ENCODE assay signal across 20 mouse cellular contexts in genomic region chr1:106591180-106591774, GRCm38 (mm10).
DNase-seq lines count a peak whose midpoint lies in the region; ATAC-seq and TF ChIP-seq lines count a peak whose summit lies in the region.
"Had no signal": no experiment of that assay in that cellular context is flagged by ENCODE, and none has a peak within 500 bp of the region (broad histone marks: within the 10 kb centered on the region; RNA-seq: fewer than 3 reads in every experiment).

No protein-coding gene starts in this region.

- ATAC-seq in midbrain, embryonic 13.5 days, result no peak
- peak; percentile 55 for ATAC-seq in intestine, embryonic 15.5 days
- ATAC-seq in stomach, postnatal 0 days (ENCODE audit: low FRiP score, low TSS enrichment), result peak; percentile 95
- ATAC-seq: CD4-positive, CD25-positive, alpha-beta regulatory T cell, adult 4 months; forebrain, embryonic 16.5 days; hindbrain, postnatal 0 days had no signal

- TF ChIP-seq EP300 in stomach, postnatal 0 days (optimal IDR thresholded peaks at IDR 0.05), result no peak

- TF ChIP-seq POLR2A in small intestine, adult 2 months (IDR thresholded peaks at IDR 0.05; ENCODE audit: low read depth, low read length), result no peak

- 59% methylated on average over 2 of the region's 2 CpGs for WGBS in midbrain, embryonic 10.5 days
- WGBS in midbrain, embryonic 13.5 days, result 56% methylated on average over 2 of the region's 2 CpGs
- 48% methylated on average over 2 of the region's 2 CpGs for WGBS in intestine, embryonic 15.5 days
- 29% methylated on average over 2 of the region's 2 CpGs for WGBS in small intestine, adult 2 months
- 34% methylated on average over 2 of the region's 2 CpGs for WGBS in stomach, postnatal 0 days

- peaks cover 8% of the 10 kb centered on the region; the same call in 1 of the 2 replicates for H3K4me1 ChIP-seq in midbrain, embryonic 10.5 days
- H3K4me1 ChIP-seq in midbrain, embryonic 13.5 days (replicated peaks), result no peaks in the 10 kb centered on the region
- H3K4me1 ChIP-seq in intestine, embryonic 15.5 days (replicated peaks), result peaks cover 25% of the 10 kb centered on the region
- H3K4me1 ChIP-seq in small intestine, adult 2 months (ENCODE audit: control insufficient read depth, insufficient read depth, insufficient read length, low read length), result peaks cover 19% of the 10 kb centered on the region; the same call in 1 of the 2 replicates
- H3K4me1 ChIP-seq in stomach, postnatal 0 days (replicated peaks; ENCODE audit: control insufficient read depth, insufficient read depth), result no peaks in the 10 kb centered on the region; the same call in 1 of the 2 replicates
- H3K4me1 ChIP-seq: embryonic facial prominence, embryonic 13.5 days; forebrain, embryonic 12.5 days; hindbrain, embryonic 13.5 days had no signal

- H3K4me2 ChIP-seq in midbrain, embryonic 13.5 days (replicated peaks), result no peak overlapping the region
- no peak overlapping the region for H3K4me2 ChIP-seq in intestine, embryonic 15.5 days (replicated peaks)
- H3K4me2 ChIP-seq in stomach, postnatal 0 days (replicated peaks; ENCODE audit: low read depth), result no peak overlapping the region
- H3K4me2 ChIP-seq: embryonic facial prominence, embryonic 13.5 days; forebrain, embryonic 12.5 days; hindbrain, embryonic 13.5 days had no signal

- no peak overlapping the region for H3K4me3 ChIP-seq in midbrain, embryonic 10.5 days
- H3K4me3 ChIP-seq in midbrain, embryonic 13.5 days (replicated peaks), result no peak overlapping the region
- no peak overlapping the region for H3K4me3 ChIP-seq in intestine, embryonic 15.5 days (replicated peaks)
- no peak overlapping the region for H3K4me3 ChIP-seq in small intestine, adult 2 months (ENCODE audit: low read depth, low read length)
- H3K4me3 ChIP-seq in stomach, postnatal 0 days (ENCODE audit: low read depth, low read length), result no peak overlapping the region
- H3K4me3 ChIP-seq: embryonic facial prominence, embryonic 13.5 days; forebrain, embryonic 12.5 days; hindbrain, embryonic 13.5 days had no signal

- H3K27ac ChIP-seq in midbrain, embryonic 10.5 days (replicated peaks), result 0 out of 2 replicates have a peak overlapping the region, but pooled peaks have one; percentile 6
- no peak overlapping the region for H3K27ac ChIP-seq in midbrain, embryonic 13.5 days
- H3K27ac ChIP-seq in intestine, embryonic 15.5 days, result peak overlapping the region; percentile 64; the same call in 1 of the 2 replicates
- peak overlapping the region; percentile 32; the same call in 1 of the 2 replicates for H3K27ac ChIP-seq in small intestine, adult 2 months (ENCODE audit: insufficient read depth, low read depth, low read length)
- H3K27ac ChIP-seq in stomach, postnatal 0 days (replicated peaks), result peak overlapping the region; percentile 45; the same call in 1 of the 2 replicates
- H3K27ac ChIP-seq: embryonic facial prominence, embryonic 13.5 days; forebrain, embryonic 12.5 days; hindbrain, embryonic 13.5 days; hindbrain, postnatal 0 days had no signal

- no peaks in the 10 kb centered on the region for H3K27me3 ChIP-seq in midbrain, embryonic 10.5 days (ENCODE audit: low read depth, poor library complexity, severe bottlenecking)
- H3K27me3 ChIP-seq in midbrain, embryonic 13.5 days, result no peaks in the 10 kb centered on the region
- H3K27me3 ChIP-seq in intestine, embryonic 15.5 days (replicated peaks), result no peaks in the 10 kb centered on the region
- no peaks in the 10 kb centered on the region for H3K27me3 ChIP-seq in small intestine, adult 2 months (ENCODE audit: control insufficient read depth, insufficient read depth, low read length)
- H3K27me3 ChIP-seq in stomach, postnatal 0 days (ENCODE audit: control insufficient read depth, insufficient read depth, low read length), result no peaks in the 10 kb centered on the region
- H3K27me3 ChIP-seq: embryonic facial prominence, embryonic 13.5 days; forebrain, embryonic 12.5 days; hindbrain, embryonic 13.5 days had no signal

- no peaks in the 10 kb centered on the region for H3K36me3 ChIP-seq in midbrain, embryonic 10.5 days
- H3K36me3 ChIP-seq in midbrain, embryonic 13.5 days, result no peaks in the 10 kb centered on the region
- H3K36me3 ChIP-seq in intestine, embryonic 15.5 days, result no peaks in the 10 kb centered on the region
- H3K36me3 ChIP-seq in small intestine, adult 2 months (ENCODE audit: control insufficient read depth, insufficient read depth, low read length), result no peaks in the 10 kb centered on the region
- H3K36me3 ChIP-seq in stomach, postnatal 0 days (ENCODE audit: control insufficient read depth, insufficient read depth, low read length), result no peaks in the 10 kb centered on the region
- H3K36me3 ChIP-seq: embryonic facial prominence, embryonic 13.5 days; forebrain, embryonic 12.5 days; G1E; hindbrain, embryonic 13.5 days had no signal

- TF ChIP-seq CTCF in small intestine, adult 2 months (IDR thresholded peaks at IDR 0.05; ENCODE audit: extremely low read depth, insufficient read length, insufficient replicate concordance, low read depth, low read length), result no peak
- TF ChIP-seq CTCF in stomach, postnatal 0 days (IDR thresholded peaks at IDR 0.05; ENCODE audit: low read depth), result no peak

- no peak overlapping the region for H3K9ac ChIP-seq in midbrain, embryonic 13.5 days (replicated peaks)
- no peak overlapping the region for H3K9ac ChIP-seq in intestine, embryonic 15.5 days
- no peak overlapping the region for H3K9ac ChIP-seq in stomach, postnatal 0 days (ENCODE audit: low read length)
- H3K9ac ChIP-seq: embryonic facial prominence, embryonic 13.5 days; forebrain, embryonic 12.5 days; hindbrain, embryonic 13.5 days had no signal

- no peak for DNase-seq in midbrain, embryonic 10.5 days (ENCODE audit: low spot score)
- peak; percentile 65 for DNase-seq in stomach, postnatal 0 days (ENCODE audit: low spot score)
- DNase-seq in yolk sac, embryonic 10.5 days (ENCODE audit: low spot score), result no peak
- no peak for DNase-seq in layer of hippocampus, adult 9-11 months
- DNase-seq: adrenal gland, postnatal 14 days; cerebellum, adult 11-12 months; cerebellum, adult 9-10 months; cerebellum, postnatal 25 days; gastrocnemius, postnatal 14 days; heart, postnatal 10 days had no signal

- H3K9me3 ChIP-seq in midbrain, embryonic 10.5 days (replicated peaks), result no peaks in the 10 kb centered on the region
- H3K9me3 ChIP-seq in midbrain, embryonic 13.5 days, result no peaks in the 10 kb centered on the region
- H3K9me3 ChIP-seq in intestine, embryonic 15.5 days, result no peaks in the 10 kb centered on the region
- no peaks in the 10 kb centered on the region for H3K9me3 ChIP-seq in stomach, postnatal 0 days (ENCODE audit: control insufficient read depth, low read length)
- H3K9me3 ChIP-seq: embryonic facial prominence, embryonic 13.5 days; forebrain, embryonic 12.5 days; G1E; hindbrain, embryonic 13.5 days had no signal
